Mouse (Mus musculus) cerebellum, adult 11-12 months (tissue): ENCODE results near the gene Padi6.
A peak's percentile ranks its signal among the peaks of the same experiment; 100 is the strongest.

Experiments used
- DNase-seq: peaks from one replicate; pipeline ENCODE4 v3.0.0; 2022

Gene Padi6

DNA sequence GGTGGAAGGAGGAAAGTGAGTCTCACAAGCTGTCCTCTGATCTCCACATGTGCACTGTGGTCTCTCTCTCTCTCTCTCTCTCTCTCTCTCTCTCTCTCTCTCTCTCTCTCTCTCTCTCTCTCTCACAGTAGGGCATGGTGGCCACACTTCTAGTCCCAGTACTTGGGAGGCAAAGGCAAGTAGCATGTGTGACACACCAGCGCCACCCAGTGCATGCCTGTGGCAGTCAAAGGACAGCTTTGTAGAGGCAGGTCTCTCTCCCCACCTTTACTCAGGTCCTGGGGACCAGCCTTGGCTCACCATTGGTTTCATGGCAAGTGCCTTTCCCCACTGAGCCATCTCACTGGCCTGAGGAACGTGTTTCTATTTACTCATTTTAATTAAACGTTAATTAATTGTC lies 2.2 kb upstream of the Padi6 start:
- peak; percentile 20 for DNase-seq

DNA sequence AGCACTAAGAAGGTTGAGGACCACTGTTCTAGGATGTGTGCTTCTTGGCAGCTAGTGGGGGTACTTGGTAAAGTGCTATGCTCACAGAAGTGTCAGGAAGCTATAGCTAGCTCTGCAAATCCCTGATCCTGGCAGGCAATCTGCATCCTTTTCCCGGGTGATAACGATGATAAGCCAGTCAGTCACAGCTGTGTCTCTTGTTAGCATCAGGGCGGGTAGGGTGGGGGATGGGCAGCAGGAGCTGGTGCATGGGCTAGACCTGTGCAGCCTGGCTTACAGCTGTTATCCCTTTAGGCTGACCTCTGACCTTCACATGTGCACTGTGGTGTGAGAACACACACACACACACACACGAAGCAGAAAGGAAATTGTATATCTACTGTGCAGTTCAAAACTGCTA lies 643 bp upstream of the Padi6 start:
- DNase-seq, result no peak

DNA sequence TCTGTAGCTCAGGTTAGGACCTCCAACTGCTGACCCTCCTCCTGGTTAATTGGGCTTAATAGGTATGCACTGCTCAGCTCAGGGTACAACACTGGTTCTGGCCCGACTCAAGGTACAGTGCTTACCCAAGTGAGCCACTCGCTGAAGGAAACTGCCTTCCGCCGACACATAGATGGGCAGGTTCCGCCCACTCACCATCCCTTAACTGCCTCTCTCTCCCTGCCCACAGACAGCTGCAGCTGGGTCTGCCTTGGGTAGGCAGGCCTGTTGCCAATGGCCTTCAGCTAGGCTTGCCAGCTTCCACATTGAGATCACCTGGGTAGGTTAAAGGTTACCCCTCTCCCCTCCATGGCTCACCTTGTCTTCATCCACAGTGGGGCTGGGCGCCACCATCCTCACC lies 1.0 kb downstream of the Padi6 start:
- no peak for DNase-seq

DNA sequence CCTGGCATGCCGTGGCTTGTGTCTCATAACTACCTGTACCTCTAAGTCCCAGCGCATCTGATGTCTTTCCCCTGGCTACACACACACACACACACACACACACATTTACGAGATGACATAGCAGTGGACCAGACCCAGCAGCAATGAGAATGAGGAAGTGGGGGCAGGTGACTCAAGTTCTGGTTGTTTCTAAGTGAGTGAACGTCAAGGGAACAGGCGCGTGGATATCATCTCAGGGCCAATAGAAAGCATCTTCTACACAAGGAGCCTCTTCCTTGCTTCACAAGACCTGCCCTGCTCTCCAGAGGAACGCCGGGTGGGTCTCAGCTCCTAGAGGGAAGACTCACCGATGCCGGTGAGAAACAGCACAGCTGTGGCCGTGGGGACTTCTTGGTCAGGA lies 1.8 kb downstream of the Padi6 start:
- no peak for DNase-seq

DNA sequence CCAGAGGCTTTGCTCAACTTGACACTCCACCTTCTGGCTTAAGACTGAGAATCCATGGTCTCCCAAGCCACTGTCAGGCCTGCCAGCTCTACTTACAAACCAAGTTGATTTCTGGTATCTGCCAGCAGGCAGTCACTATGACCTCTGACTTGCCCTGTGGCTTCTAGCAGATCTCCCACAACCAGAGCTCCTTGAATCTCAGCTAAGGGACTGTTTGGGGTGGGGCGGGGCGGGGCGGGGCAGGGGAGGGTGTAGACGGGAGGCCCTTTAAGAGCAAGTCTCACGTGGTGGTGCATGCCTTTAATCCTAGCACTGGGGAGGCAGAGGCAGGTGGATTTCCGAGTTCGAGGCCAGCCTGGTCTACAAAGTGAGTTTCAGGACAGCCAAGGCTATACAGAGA lies 9.6 kb downstream of the Padi6 start:
- DNase-seq, result no peak

DNA sequence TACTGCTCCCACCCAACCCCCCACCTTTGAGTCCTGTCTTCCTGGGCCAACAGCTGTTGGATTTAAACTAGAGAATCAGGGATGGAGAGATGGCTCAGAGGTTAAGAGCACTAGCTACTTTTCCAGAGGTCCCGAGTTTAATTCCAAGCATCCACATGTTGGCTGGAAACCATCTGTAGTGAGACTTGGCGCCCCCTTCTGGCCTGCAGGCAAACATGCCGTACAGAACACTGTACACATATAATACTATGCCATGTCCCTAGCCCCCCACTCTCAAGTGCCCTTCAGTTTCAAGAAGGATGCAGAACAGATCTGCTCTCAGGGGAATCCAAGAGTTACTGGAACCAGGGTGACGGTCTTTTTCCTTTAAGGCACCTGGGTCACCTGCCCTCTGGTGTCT lies 10.8 kb downstream of the Padi6 start:
- no peak for DNase-seq

DNA sequence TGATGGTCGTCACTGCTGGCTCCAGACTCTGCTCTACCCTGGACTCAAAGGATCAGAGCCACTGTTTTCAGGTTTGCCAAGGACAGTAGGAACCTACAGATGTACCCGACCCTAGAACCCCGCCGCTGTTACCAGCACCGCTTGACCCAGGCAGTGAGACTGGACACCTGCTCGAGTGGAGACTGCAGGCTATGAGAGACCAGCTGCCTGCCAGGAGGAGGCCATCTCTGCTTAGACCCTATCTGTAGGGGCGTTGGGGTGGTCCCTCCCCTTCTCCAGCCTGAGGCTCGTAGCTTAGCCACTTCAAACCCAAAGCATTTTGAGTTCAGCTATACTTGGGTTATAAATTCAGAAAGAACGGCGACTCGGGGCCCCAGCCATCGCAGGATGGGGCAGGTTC lies 15.5 kb downstream of the Padi6 start:
- no peak for DNase-seq

DNA sequence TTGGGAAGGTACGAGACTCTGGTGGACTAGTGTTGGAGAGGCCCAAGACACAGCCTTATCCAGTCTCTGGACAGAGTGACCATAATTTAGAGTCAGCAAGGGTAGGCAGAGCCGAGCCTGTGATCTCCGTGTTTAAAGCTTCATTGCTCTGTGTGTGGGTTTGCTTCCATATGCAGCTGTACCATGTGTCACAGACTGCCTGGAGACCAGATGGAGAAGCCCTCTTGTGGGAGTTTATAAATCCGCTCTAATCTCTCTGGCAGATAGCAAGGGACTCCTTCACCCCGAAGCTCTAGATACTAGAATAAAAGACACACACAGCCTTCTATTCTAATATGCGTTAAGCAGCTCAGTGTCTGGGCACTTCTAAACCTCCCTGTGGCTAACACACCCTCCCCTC lies 17.7 kb downstream of the Padi6 start:
- DNase-seq, result no peak

DNA sequence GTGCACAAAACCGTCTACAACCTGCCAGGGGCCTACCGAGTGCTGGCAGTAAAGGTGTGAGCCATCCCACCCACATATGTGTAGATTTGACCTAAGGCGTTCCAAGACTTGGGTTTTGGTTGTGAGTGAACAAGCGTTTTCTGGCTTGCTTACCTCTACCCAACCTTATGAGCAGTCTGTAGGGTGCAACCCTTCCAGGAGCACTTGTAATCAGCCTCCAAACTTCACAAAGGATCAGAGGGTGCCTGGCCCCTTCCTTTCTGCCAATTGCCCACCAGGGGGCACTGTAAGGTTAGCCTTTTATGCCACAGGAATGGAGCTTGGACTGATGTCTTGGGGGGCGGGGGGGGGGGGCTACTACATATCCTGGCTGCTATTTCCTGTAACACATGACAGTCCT lies 18.6 kb downstream of the Padi6 start:
- DNase-seq, result no peak

DNA sequence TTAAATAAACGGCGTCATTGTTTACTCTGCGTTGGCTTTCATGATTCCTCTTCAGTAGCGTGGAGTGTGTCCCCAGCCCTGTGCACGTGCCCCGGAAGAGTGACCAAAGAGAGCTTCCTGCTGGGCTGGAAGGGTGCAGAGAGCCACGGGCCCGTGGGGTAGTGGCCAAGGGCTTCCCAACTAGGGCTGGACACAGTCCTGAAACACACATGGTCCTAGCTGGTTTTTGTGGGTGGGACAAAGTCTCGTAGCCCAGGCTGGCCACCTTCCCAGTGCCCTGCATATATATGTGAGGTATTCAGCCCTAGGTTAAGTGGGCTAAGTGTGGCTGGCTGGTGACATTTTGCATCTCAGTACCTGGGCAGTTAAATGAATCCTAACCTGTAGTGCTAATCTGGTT lies 19.3 kb downstream of the Padi6 start:
- DNase-seq, result no peak

DNA sequence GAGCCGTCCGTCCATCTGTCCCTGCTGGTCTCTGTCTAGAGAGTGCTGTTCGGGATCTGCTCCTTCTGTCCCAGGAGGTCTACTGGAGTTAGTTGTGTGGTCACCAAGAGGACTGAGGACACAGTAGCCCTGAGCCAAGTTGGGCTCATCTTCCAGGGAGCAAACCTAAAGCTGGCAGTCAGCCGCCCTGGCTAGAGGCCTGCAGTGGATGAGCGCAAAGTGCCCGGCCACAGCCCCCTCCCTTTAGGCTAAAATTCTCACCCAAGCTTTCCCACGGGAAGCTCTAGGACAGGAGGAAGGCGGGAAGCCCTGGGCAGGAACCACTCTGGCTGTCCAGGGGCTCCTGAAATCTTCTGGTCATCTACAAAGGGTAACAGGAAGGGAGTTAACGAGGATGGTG lies 19.7 kb downstream of the Padi6 start:
- no peak for DNase-seq

DNA sequence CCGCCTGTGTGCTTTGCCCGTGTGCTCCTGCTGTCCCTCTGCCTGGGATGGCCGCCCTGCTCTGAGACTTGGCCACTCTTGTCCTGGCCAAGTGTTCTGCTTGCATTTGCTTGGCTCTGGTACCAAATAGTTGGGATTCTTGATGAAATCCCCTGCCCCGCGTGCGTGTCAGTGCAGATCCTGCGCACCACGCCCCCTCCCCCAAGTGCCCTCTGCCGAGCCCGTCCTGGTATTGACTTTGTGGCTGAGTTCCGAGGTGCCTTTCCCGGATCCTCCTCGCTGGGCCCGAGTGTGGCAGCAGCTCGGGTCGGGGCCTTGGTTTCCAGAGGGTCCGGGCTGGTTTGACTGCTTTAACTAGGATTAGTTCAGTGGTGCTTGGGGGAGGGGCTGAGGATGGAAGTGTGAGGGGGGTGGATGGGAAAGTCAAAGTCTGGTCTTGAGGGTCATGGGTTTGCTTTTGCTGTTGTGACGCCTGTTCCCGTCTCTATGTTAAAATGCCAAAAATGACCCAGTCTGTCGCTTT lies 20.4 kb downstream of the Padi6 start:
- no peak for DNase-seq

DNA sequence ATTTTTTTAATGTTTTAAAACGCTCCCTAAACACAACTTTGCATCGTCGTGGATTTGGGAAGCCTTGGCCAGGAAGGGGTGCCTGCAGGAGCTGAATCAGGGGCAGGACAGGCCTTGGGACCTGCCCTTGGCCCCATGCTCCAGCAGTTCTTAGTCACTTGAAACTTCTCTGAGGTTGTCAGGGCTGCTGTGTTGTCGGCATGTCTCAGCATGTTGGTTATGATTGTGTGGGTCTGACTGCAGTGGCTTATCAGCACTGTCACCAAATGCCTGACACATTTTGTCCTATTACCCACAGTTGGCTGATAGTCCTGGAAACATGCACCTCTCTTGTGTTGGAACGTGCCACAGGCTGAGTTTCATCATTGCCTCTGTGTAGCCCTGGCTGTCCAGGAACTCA lies 22.4 kb downstream of the Padi6 start:
- DNase-seq, result no peak

DNA sequence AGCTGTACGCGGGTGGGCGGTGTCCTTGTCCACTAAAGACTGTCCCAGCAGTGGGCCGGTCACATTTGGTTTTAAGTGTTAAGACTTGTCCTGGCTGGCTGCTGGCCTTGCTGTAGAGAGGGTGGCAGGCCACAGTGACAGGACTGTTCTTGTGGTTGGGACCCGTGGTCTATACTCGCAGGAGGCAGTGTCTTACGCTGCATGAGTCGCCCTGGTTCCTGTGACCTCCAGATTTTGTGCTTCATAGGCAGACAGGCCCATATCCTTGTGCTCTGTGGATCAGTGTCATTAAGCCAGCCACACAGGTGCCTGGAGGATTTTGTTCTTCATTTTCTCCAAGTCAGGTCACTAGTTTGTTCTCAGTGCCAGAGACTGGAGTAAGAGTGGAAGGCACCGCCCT lies 24.0 kb downstream of the Padi6 start:
- no peak for DNase-seq

DNA sequence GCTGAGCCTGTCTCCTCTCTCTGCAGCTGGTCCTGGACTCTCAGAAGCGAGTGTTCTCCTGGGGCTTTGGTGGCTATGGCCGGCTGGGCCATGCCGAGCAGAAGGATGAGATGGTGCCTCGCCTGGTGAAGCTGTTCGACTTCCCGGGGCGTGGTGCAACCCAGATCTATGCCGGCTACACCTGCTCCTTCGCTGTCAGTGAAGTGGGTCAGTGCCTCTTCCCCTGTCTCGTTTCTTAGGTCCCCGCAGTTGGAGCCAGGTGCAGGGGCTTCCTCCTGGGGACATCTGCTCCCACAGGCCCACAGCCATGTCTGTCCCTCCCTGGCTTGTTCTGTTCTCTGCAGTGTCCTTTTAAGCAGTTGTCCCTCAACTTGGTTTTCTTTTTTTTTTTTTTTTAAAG lies 25.4 kb downstream of the Padi6 start:
- DNase-seq, result no peak

DNA sequence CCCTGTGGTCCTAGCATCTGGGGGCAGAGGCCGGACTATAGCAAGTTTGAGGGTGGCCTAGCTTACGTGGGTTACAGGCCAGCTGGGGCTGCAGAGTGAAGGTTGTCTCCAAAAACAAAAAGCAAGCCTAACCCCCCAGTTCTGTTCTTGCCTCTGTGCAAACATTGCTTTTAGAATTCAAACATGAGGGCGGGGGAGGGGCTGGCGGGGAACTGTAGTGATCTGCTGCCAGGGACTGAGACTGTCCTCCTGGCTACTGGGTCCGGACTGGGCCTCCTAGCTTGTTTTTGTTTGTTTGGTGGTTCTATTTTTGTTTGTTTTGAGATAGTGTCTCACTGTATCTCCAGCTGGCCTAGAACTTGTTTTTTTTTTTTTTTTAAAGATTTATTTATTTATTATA lies 27.9 kb downstream of the Padi6 start:
- DNase-seq, result no peak

DNA sequence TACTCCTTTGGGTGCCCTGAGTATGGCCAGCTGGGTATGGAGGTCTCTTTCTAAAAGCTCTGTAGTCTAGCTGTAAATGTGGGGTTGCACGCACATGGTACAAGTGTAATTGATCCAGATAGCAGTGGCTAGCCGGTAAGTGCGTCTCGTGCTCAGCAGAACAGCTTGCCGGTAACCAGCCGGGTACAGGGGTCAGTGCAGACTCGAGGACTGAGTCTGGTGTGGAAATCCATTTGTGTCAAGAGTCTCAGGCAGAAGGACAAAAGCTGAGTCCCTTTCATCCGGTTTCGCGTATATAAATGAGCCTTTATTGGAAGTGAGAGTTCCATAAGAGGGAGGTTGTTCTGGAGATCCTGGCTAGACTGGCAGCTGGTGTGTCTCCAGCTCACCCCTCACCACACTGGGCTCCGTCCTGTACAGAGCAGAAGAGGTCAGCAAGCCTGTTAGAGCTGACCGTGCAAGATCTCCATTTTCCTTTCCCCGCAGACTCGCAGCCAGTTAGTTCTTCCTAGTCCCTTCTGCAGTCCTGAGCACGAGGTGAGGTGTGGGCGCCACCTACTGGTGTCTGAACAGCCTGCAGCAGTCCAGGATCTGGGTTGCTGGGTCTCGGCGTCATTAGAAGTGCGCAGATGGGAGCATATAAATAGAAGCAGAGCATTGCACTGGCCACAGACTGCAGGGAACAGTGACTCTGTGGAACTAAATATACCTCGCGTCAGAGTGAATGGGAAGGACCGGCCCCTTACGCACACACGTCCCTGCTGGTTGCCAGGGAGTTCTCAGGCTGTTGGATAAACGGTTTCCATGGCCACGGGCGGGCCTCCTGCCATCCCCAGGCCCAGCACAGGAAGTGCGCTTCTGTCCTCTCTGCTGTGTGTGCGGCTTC lies 28.7 kb downstream of the Padi6 start:
- DNase-seq, result peak; percentile 97

DNA sequence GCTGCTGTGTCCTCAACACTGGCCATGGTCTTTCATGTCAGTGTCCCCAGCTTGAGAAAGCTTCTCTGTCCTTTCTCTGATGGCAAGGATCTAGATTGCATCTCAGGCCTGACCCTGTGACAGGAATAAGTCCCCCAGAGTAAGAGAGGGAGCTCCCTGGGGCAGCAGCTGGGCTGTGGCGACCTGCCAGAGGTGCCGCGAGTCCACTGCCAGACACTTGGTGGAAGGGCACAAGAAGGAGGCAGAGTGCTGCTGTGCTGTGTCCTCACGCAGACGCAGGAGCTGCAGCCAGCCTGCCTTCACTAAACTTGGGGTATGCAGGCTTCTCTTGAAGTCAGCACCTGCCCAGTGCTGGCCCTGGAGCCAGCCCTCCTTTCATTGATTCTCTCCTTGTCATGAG lies 31.1 kb downstream of the Padi6 start:
- DNase-seq, result no peak

DNA sequence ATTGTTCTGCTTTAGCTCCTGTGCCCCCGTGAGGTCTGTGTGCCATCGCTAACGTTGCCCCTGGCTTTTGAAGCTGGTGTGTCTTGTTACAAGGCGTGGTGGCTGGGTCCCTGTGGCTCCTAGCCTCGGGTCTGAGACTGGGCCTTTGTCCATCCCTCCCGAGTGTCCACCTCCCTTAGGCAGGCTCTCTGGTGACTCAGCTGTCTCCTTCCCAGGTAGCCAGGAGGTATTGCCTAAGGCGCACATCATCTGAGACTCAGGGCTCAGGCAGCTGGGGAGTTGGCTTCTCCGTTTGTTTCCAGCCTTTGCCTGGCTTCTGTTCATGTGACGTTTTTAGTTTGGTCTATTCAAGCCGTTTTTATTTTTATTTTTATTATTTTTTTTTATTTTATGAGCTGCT lies 31.7 kb downstream of the Padi6 start:
- no peak for DNase-seq

DNA sequence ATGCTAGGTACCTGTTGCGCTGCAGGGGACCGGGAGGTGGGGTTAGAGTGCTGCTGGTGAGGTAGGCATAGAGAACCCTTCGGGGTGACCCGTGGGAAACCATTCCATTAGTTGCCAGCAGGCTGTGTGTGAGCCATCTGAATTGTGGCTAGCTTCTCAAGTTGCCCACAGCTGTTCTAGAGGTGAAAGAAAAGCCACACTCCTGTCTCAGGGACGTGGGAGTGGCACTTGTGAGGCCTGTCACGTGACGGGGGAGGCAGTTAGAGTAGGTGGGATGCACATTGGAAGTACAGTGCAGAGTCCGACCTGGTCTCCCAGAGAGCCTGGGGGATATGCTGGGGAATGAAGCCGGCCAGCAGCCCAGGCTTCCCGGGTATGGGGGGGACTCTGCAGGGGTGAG lies 32.8 kb downstream of the Padi6 start:
- DNase-seq, result no peak

DNA sequence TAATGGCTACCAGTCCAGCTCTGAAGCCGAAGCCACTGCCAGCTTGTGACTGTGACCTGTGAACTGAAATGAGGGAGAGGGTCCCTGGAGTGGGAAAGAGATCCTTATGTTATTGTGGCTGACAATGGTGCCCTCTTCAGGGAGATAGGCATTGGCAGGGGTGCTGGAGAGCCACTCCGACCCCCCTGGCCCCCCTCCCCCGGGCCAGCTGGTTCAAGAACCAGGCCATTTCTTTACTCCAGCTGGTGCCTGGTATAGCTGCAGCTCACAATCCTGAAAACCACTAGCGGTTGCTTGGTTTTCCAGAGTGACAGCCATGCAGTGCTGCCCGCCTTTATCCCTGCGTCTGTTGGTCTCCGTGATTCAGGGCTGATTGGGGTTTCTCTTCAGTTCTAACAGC lies 33.3 kb downstream of the Padi6 start:
- DNase-seq, result no peak

DNA sequence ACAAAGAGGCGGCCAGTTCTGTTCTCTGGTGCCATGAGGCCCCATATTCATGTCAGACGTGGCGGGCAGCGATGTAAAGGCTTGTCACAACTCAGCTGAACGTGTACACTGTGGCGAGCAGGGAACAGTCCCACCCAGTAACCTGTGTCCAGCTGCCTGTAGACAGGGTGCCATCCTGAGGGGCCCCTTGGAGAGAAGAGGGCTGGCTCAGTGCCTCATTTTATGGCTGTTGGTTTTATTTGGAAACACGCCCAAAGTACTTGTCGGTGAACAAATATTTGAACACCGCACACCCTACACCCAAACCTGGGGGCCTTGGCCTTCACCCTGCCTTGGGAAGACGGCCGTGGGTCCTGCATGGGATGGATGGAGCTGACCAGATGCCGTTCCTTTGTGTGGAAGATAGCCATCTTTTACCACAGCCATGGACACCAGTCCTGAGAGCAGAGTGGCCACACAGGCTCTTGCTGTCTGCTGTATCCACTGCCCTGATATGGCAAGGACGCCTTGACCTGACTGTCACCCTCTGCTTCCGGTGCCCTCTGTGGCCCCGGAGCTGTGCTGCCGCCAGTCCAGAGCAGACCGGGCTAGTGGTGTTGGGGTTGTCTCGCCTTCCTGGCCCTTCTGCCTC lies 34.0 kb downstream of the Padi6 start:
- DNase-seq, result no peak

DNA sequence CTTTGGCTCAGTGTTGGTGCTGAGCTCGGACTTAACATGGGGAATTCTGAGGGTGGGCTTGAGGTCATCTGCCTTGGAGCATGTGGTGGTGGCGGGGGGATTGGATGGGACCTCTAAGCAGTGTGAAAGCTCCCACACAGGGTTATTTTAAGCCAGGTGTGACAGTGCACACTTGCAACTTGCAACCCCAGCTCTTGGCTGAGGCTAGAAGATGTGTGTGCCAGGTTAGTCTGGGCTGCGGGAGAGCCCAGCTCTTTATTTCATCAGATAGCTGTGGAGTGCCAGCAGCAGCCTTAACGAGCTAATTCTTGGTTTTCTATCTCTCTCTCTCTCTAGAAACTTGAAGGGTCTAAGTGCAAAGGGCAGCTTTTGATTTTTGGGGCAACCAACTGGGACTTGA lies 34.8 kb downstream of the Padi6 start:
- no peak for DNase-seq

DNA sequence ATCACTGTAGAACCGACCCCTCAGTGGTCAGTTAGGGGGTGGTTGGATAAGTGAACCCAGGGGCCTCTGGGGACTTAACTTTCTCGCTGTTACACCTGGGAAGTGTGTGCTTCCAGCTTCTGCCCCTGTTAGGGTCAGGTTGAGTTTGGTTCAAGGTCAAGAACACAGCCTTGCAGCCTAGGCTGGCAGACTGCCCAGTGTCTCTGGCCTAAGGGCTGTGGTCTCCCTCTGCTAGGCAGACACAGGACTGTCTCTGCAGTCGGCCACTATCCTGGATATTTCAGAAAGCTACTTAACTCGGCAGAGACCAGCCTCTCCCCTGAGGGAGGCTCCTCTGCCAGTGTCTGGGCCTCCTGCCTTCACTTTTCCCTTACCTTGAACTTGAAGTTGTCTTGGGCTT lies 38.3 kb downstream of the Padi6 start:
- DNase-seq, result peak; percentile 54

DNA sequence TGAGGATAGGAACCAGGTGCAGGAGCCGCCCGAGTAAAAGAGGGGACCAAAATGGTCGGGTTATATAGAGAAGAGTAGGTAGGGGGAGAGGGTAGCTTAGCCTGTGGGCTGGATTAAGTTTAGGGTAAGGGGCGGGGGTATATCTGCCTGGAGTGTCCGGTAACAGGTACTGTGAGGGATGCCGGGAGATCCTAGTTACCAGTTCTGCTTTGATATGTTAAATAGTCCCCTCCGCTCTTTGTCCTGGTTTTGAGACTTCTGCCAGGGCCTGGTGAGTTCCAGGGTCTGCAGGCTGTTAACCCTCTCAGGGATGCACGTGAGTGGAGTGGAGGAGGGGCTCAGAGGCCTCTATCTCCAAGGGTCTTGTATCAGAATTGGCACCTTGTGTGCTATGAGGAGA lies 38.8 kb downstream of the Padi6 start:
- DNase-seq, result no peak
